Mouse (Mus musculus): ENCODE measurements around the gene Meaf6.
A peak's percentile ranks its signal among the peaks of the same experiment; 100 is the strongest.

Gene Meaf6

DNA sequence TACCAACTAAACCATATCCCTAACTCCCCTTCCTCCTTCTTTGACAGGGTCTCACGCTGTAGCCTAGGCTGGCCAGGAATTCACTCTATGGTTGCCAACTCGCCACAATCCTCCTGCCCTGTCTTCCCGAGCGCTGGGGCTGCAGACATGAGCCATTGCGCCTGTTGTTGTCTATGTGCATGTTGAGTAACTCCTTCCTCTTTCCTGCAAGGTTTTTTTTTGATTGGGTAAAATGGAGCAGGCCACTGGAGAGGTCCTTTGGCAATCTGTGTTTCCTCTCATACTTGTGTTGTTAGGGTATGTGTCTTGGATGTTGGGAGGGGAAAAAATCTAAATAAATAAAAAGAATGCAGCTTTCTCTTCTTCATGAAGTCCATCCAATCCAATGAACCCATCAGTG is 59.3 kb downstream of the Meaf6 start:
- no peak for ATAC-seq (ENCODE audit: low TSS enrichment)

- ATAC-seq (ENCODE audit: low TSS enrichment): peak; percentile 34; the same call in 1 of the 2 replicates
These were observed 59.7 kb downstream of the Meaf6 start for GRCm38 (mm10) chr4:125144627-125145026.

GRCm38 (mm10) chr4:125145213-125145612 is 60.3 kb downstream of the Meaf6 start:
- ATAC-seq (ENCODE audit: low TSS enrichment): peak; percentile 59; the same call in 1 of the 2 replicates

DNA sequence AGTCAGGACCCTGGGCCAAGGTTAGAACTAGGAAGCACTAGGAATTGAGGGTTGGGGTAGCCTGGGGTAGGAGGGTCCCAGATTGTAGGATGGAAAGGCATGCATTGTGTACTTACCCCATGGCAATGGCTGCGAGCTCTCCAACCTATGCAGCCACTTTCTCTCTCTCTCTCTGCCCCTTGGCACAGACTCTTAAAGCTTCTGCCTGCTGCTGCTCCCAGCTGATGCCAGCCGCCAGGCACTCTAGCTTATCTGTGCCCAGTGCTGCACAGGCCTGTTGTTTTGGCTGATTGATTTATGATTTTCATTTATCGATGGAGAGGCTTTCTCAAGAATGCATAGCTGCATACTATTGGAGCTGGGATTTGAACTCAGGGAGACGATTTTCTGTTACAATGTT is 63.0 kb downstream of the Meaf6 start:
- no peak for ATAC-seq (ENCODE audit: low TSS enrichment)

GRCm38 (mm10) chr4:125149460-125149859 is 64.5 kb downstream of the Meaf6 start:
- ATAC-seq (ENCODE audit: low TSS enrichment): no peak; the same call in 1 of the 2 replicates

DNA sequence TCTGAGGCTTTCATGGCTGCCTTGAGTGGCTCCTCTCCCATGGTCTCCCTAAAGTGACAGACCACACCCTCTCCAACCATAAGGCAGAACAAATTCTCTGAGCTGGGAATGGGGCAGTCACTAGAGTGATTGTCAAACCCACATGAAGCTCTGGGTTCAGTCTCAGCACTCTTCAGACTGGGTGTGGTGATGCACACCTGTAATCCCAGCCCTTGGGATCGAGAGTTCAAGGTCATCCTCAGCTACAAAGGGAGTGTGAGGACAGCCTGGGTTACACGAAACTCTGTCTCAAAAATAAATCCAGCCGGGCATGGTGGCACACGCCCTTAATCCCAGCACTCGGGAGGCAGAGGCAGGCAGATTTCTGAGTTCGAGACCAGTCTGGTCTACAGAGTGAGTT is 67.5 kb downstream of the Meaf6 start:
- no peak for ATAC-seq (ENCODE audit: low TSS enrichment)

DNA sequence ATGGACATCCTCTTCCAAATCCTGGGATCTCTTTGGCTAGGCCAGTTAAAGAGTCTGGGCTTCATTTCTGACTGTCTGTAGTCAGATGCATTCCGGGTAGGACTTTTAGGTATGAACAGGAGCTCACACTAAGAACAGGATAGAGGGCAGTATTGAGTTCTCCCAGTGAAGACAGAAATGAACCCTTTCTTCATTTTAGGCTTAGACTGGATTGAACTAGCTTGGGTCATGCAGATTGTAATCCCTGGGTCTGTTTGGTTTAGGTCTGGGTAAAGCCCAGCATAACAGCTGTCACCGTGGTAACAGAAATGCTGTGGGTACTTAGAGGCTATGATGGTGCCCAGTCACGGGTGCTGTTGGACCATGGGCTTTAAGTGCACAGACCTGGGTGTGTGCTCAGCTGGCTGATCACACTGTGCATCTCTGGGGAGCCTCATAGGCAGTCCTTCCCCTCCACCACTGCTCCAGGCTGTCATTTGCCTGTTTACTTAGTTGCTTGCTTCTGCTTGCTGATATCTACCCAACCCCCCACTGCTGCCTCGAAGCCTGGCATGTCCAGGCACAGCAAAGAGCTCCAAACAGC is 68.8 kb downstream of the Meaf6 start:
- no peak for ATAC-seq (ENCODE audit: low TSS enrichment)

GRCm38 (mm10) chr4:125155646-125156045 is 70.7 kb downstream of the Meaf6 start:
- no peak for ATAC-seq (ENCODE audit: low TSS enrichment)

- no peak for ATAC-seq (ENCODE audit: low TSS enrichment)
These were observed 72.4 kb downstream of the Meaf6 start for GRCm38 (mm10) chr4:125157322-125157721.

DNA sequence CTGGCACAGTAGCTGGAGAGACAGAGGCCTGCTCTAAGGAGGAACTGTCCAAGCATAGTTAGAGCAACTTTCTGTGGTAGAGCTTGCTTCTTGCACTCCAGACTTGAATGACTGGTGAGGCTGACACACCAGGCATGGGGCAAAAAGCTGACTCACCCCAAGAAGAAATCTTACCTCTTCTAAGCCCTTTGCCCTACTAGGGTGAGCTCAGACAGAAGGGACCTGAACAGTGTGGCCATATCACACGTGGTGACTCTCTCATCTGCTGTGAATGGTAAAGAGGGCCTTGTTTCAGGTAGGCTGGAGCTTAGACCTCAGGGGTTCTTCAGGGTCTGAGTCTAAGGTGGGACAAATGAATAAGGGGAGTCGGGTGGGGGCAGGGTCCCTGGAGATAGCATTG is 73.1 kb downstream of the Meaf6 start:
- ATAC-seq (ENCODE audit: low TSS enrichment): no peak

DNA sequence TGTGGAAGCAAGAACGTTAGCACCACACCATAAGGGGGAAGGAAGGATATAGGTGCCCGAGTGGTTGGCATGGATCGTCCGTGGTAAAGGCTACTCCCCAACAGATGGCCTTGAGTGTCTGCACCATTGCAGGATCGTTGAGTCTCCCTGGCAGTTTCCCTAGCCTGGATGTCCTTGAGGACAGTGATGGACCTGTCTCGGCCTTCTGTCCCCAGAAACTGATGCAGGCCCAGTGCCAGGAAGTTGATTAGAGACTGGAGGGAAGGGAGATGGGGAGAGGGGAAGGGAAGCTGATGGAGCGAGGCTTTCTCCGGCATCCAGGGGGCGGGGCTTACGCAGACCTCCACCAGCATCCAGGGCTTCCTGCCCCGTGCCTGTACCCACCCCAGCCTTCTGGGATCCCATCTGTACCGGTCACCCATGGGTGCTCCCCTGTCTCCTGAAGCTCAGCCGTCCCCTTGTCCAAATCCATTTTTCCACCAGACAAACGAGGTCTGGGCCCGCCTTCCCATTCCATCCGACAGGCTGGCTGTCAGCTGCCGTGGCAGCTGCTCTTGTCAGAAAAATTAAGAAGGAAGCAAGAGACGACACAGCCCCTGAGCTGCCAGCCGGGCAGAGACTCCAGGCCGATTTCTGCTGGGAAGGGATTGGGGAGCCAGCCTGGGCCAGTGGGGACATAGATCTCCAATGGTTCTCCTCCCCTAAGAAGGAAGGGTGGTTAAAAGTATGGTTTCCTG is 73.8 kb downstream of the Meaf6 start:
- no peak for ATAC-seq (ENCODE audit: low TSS enrichment)

DNA sequence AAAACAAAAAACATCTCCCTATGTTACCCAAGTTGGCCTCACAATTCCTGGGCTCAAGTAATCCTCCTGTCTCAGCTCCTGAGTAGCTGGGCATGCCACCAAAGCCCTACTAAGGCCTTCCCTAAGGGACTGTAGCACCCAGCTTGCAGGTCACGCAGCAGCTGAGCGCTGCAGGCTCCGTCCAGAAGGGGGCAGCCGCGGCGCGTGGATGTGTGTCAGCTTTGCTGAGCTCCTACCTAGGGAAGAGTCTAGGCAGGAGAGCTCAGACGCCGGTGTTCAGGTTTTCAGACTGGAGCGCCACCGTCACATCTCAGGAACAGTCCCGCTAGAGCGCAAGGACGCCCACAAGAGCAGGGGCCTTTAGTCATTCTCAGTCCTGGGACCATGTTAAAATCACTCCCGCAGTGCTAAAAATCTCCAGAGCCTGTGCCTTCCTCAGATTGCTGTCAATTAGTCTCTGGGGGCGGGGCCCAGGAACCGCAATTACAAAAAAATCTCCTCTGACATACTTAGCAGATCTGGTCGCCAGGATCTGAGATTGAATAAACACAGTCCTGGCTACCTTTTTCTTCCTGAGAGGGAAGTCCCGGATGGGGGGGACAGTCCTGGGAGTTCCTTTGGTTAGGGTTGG is 75.5 kb downstream of the Meaf6 start:
- ATAC-seq (ENCODE audit: low TSS enrichment): peak; percentile 95

DNA sequence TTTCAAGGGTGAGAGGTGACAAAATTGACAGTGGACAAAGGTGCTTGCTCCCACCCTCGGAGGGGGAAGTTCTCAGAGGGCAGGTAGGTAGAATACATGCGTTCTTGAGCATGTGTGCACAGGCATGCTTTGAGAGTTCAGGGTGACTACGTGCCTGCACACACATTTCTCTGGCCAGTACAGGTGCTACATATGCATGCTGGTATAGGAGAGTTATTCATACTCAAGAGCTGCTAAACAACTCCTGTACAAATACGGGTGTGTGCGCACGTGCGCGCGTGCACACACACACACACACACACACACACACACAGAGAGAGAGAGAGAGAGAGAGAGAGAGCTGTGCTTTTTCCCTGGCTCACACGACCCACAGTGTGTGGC is 76.0 kb downstream of the Meaf6 start:
- ATAC-seq (ENCODE audit: low TSS enrichment): no peak

DNA sequence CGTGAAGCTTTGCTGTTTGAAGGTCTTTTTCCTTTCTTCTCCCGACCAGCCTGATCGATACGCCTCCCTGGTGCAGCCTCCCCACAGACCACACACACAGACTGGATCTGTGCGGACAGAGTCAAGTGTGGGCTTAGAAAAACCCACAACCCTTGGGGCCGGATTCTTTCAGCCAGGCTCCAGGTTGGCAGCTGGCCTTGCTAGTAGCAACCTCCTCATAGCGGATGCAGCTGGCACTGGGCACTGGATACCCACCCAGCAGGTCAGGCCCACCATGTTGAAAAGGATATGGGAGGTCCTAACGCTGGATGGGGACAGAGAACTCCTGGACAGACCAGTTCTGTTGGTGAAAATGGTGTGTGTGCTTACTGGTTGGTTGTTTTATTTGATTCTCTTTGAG is 76.5 kb downstream of the Meaf6 start:
- no peak for ATAC-seq (ENCODE audit: low TSS enrichment)

GRCm38 (mm10) chr4:125162701-125163100 is 77.8 kb downstream of the Meaf6 start:
- no peak for ATAC-seq (ENCODE audit: low TSS enrichment)

All from frontal cortex, adult (tissue).